Mouse (Mus musculus): Measurements from ENCODE around the gene Rnf151.
"Not testable (repeated sequence)": the region's sequence is repeated elsewhere in the genome, so short reads cannot be mapped to it uniquely, and the experiment has no call there.

The Rnf151 gene

DNA sequence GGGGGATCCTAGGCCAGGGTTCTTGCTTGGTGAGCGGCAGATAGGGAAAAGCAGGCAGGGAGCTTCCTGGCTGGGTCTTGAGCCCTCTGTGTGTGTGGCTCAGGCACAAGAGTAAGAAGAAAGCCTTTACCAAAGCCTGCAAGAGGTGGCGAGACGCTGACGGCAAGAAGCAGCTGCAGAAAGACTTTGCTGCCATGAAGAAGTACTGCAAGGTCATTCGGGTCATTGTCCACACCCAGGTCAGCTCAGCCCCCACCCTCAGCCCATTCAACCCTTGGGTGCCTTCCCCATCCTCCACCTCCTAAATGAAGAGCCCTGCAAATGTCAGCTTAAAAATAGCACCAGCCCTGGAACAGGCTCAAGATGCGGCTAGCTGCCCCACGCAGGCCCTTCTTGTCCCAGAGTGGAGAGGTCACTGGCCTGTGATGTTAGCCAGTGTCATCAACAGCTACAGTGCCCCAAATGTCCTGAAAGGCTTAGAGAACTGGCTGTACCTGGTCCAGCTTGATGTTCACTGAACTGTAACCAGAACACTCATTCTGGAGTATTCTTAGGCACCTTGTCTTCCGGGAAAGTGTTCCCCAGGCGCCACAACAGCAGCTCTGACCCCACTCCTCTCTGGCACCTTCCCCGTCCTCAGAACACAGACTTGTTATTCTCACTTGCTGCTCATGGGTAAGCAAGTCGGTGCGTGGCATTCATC, 14.5 kb upstream of the Rnf151 start:
- no peak for DNase-seq (ENCODE audit: low spot score)

DNA sequence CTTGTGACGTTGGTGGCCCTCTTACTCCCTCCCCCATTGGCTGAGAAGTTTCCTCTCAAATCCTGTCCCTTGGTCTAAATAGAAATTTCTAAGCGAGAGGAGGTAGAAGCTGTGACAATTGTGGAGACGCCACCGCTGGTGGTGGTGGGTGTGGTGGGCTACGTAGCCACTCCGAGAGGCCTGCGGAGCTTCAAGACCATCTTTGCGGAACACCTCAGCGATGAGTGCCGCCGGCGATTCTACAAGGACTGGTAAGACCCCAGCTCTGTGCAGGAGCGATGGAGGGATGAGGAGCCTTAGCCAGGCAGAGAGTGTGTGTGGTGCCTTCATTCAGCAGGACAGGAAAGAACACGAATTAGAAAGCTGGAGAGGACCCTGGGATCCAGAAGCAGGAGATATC, 12.9 kb upstream of the Rnf151 start:
- DNase-seq (ENCODE audit: low spot score): no peak

DNA sequence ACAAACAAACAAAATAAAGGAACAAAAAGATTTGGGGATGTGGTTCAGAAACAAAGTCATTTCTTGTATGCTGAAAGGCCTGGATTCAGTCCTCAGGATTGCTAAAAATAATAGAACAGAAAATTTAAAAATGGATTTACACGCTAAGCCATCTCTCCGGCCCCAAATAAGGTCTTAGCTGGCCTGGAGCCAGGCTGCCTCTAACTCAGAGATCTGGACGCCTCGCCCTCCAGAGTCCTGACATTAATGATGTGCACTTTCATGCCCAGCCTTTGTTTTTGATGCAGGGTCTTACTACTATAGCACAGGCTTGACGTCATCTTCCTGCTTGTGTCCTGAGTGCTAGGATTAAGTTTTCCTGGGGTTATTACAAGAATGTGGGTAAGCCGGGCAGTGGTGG, 11.2 kb upstream of the Rnf151 start:
- DNase-seq (ENCODE audit: low spot score): no peak

DNA sequence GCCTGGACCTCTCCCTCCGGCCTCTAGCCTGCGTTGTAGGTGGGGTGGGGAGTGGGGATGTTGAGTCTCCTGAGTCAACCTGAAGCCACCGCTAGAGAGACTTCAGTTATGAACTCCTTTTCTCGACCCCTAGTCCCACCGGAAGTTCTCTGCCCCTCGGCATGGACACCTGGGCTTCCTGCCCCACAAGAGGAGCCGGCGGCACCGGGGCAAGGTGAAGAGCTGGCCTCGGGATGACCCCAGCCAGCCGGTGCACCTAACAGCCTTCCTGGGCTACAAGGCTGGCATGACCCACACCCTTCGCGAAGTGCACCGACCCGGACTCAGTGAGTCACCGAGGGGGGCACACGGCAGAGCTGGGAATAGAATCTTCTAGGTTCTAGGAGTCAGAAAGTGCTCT, 10.3 kb upstream of the Rnf151 start:
- DNase-seq (ENCODE audit: low spot score): no peak

DNA sequence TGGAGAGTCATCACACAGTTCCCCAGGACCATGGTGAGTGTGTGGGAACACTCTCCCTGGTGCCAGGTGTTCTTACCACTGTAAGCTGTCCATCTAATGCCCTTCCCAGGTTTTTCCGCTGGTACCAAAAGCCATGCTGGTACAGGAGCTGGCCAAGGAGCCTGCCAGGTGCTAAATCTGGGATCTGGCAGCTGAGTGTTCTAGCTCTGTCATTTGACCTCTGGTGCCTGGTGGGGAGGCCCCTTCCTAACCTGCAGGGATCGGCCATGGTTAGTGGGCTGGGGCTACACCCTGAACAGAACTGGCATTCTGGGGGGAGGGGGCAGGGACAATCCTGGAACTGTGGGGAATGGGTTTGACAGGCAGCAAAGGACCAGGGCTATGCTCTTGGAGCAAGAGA, 9.8 kb upstream of the Rnf151 start, which contains the start of gene Rpl3l:
Gene Rpl3l (plus strand): TSS at position 203 of the 400 bp plus-strand sequence.
- no peak for DNase-seq (ENCODE audit: low spot score)

DNA sequence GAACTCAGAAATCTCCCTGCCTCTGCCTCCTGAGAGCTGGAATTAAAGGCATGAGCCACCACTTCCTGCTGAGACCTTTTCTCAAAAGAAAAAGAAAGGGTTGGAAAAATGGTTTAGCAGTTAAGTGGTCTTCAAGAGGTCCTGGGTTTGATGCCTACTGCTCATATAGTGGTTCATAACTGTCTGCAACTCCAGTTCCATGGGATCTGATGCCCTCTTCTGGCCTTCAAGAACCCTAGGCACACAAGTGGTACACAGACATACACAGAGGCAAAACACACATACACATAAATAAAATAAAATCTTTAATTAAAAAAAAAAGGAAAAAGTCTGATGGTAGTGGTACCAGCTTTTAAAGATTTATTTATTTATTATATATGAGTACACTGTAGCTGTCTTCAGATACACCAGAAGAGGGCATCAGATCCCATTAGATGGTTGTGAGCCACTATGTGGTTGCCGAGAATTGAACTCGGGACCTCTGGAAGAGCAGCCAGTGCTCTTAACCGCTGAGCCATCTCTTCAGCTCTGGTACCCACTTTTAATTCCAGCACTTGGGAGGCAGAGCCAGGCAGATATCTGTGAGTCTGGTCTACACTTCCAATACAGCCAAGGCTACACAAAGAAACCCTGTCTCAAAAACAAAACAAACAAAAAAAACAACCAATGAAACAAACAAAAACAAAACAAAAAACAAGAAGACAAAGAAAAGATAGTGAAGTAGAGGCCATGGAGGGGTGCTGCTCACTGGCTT, 8.0 kb upstream of the Rnf151 start:
- no peak for DNase-seq (ENCODE audit: low spot score)

DNA sequence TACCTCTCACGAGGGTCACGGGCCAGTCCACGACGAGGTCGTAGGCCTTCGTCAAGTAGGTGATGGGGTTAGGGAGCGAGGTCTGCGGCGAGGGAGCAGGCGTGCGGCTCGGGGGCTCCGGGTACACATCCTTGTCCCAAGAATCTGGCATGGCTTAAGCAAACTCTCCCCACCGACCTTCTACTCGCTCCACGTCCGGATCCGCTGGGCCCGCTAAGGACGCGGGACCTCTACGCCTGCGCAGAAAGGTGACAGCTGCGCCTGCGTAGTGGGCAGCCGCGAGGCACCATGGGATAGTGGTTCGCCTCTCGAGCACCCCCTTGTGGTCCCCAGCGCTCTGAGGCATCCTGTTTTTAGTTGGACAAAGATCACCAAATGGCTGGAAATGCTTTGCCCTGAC, 6.3 kb upstream of the Rnf151 start, which contains the start of gene Ndufb10:
Gene Ndufb10 (minus strand): TSS at position 295 of the 400 bp plus-strand sequence.
- DNase-seq (ENCODE audit: low spot score): peak; percentile 97

DNA sequence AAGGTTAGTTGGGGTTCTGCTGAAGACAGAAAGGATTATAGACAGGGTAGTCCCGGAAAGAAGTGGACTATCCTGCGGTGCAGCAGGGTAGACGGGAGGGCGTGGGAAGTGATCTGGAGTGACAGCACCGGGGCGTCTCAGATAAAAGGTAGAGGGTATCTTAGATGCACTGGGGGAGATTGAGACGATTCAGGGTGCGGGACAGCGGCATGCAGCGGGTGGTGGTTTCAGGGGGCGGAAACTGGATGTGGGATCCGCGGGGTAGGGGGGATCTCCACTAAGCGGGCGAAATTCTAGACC, 6.0 kb upstream of the Rnf151 start:
- DNase-seq (ENCODE audit: low spot score): no peak

DNA sequence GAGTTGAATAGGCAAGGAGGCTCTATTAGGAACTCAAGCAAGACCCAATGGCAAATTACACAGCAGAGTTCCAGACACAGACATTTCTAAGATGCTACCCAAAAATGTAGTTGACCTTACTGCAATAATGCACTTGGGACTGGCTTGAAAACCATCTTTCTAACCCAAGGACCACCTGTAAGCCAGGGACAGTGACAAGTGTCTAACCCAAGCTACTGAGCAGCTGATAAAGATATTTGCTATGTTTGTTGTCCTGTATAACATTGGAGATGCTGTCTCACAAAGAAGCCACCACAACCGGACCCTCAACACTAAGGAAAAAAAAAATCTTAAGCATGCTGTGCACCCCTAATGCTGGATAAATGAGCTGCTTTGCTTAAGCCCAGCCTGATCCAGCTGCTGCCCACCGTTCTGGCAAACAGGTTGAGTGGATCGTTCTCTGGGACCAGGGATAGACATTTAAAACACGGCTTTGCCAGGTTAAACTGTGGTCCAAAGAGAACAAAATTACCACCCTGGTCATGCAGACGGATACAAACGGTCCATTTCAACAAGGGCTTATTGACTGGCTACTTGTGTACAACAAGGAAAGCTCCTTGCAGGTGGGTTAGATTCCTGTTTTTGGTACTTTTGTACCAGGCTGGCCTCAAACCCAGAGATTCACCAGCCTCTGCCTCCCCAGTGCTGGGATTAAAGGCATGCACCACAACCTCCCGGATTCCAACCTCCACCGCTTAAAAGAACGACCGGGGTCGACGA, 5.4 kb upstream of the Rnf151 start:
- no peak for DNase-seq (ENCODE audit: low spot score)

DNA sequence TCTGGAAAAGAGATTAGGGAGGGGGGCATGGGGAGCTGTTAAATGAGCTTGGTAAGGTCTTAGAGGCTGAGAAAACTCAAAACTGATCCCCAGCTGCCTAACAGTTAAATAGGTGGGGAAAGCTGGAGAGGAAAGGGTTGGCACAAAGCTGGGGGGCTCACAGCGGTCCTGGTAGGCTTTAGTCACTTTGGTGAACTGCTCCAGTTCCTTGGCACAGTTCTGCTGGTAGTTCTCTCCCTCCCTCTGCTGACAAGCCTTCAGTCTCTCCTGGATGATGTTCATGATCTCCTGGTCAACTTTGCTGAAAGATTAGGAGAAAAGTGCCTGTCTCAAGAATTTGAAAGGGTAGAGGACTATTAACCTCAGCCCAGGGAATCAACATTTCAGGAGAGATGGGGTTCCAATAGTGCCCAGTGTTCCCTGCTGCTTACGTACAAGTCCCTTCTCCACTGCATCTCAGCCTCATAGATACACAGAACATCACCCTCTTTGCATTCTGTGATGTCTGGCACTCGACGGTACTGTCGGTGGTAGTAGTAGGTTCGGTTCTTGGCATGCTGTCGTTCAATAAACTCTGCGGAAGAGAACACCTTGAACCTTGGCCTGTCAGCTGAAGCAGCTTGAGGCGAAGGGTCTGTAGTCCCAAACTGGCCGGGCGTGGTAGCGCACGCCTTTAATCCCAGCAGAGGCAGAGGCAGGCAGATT, 4.5 kb upstream of the Rnf151 start:
- no peak for DNase-seq (ENCODE audit: low spot score)

DNA sequence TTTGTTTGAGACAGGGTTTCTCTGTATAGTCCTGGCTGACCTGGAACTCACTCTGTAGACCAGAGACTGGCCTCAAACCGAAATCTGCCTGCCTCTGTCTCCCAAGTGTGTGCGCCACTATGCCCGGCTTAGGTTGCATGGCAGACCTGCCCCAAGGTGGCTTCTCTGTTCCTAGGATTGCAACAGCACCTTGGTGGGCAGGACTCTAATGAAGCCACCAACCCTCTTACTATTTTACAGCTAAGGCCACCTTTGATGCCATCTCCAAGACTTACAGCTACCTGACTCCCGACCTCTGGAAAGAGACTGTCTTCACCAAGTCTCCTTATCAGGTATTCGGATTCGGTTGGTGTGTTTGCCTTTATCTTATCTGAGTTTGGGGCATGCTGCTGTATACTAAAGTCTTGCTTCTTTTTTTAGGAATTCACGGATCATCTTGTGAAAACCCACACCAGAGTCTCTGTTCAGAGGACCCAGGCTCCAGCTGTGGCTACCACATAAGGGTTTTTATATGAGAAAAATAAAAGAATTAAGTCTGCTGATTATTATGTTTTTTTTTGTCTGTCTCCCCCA, 3.6 kb upstream of the Rnf151 start:
- not testable (repeated sequence) for DNase-seq (ENCODE audit: low spot score)

DNA sequence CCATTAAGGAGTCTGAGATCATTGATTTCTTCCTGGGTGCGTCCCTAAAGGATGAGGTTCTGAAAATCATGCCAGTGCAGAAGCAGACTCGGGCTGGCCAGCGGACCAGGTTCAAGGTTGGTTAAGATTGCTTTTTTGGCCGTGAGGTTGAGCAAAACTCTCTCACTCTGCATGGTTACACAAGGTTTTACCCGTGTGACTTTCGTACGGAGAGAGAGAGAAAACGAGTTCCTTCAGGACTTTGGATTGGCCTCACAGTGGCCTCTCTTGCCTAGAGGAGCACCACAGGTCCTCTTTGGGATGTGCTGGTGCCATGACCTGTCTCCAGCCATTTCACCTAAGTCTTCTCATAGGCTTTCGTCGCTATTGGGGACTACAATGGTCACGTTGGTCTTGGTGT, 2.8 kb upstream of the Rnf151 start:
- DNase-seq (ENCODE audit: low spot score): not testable (repeated sequence)

DNA sequence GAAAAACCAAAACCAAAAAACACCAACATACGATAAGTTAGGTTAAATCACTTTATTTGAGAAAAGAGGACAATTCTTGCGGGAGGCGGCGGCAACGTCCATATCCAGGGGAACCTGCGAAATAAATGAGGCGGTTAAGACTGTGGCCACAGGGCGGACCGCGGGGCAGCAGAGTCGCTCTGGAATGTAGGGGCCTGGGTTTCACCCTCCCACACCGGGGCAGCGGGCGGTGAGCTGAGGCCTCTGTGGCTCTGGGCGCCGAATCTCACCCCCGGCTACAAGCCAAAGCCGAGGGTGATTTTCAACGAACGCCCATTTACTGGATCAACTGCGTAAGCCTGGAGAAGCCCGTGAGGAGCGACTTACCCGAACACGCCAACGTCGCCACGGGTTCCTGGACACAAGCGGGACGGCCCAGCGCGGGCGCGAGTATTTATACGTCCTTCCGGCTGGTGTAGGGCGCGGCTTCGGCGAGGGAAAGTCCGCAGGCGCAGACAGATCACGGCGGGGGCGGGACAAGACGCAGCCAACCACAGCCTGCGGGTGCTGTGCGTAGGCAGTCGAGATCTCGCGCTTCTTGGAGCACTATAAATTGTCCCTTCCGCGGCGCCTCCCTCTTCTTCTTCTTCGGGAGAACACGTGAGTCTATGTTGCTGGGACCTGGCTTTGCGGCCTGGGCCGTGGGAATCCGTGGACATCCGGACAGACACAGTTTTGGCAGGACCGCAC, 1.8 kb upstream of the Rnf151 start:
- DNase-seq (ENCODE audit: low spot score): peak; percentile 92

DNA sequence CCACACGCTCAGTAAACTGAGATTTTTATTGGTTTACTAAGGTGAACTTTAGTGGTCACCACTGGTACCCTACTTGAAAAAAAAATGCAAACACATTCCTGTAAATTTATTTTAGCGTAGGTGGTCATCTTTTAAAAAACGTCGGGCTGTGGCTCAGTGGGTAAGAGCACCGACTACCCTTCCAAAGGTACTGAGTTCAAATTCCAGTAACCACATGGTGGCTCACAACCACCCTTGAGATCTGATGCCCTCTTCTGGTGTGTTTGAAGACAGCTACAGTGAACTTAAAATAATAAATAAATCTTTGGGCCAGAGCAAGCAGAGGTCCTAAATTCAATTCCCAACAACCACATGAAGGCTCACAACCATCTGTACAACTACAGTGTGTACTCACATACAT, 1.1 kb upstream of the Rnf151 start:
- DNase-seq (ENCODE audit: low spot score): not testable (repeated sequence)

DNA sequence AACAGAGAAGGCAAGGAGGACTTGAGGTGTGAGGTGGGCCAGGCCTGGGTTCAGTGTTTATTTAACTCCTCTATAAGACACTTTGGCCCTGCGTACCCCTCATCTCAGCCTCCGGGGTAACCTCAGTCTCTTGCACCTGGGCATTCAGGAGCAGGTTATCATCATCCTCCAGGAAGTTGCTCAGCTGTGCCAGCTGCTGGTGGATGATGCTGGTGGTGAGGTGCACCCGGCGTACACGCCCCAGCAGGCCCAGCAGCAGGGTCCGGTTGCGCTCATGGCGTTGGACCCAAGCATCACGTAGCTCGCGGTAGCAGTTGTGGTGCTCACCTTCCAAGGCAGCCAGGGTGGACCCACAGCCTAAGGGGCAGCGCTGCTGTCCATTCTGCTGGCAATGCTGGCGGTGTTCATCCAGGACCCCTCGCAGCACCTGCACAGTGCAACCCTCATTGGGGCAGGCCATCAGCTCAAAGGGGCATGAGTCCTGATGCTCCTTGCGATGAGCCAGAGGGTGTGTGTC, 1.6 kb downstream of the Rnf151 start:
- DNase-seq (ENCODE audit: low spot score): no peak

DNA sequence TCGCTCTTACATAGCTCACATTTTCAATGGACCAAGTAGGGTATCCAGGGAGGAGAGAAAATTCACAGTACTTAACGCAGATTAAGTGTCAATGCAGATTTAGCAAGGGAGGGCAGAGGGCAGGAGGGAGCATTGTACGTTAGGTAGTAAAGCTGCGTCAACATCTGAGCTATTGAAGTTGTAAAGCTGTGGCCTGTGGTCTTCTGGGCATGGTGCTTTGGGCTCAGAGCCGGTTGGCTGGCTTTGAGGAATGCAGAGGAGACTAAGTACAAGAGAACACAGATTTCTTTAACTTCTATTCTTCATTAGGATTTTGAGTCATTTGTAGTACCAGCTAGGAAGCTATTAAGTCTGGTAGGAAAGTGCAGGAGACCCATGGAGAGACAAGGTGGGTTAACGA, 2.3 kb downstream of the Rnf151 start:
- no peak for DNase-seq (ENCODE audit: low spot score)

DNA sequence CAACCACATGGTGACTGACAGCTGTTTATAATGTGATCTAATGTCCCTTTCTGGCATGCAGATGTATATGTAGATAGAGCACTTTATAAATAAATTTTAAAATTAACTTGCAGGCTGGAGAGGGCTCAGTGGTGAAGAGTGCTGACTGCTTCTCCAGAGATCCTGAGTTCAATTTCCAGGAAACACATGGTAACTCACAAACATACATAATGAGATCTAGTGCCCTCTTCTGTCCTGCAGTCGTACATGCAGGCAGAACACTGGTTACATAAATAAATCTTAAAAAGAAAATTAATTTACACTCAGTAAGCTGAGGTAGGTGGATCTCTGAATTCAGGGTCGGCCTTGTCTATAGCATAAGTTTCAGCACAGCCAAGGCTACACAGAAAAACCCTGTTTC, 9.2 kb downstream of the Rnf151 start:
- DNase-seq (ENCODE audit: low spot score): no peak

DNA sequence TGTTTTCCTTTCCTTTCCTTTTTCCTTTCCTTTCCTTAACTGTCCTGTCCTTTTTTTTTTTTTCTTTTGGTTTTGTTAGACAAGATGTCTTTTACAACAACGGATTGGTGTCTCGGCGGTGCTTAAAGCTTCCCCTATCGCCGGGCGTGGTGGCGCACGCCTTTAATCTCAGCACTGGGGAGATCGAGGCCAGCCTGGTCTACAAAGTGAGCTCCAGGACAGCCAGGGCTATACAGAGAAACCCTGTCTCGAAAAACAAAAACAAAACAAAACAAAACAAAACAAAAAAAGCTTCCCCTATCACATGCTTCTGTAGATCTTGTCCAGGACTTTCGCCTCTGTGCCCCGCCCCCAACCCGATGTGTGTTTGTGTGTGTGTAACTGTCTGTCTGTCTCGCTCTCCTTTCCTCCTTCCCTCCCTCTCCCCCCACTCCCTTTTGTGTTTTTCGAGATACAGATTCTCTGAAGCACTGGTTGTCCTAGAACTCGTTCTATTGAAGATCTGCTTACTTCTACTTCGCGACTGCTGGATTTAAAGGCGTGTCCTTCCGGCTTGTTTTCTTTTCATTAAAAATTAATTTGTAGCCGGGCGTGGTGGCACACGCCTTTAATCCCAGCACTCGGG, 9.9 kb downstream of the Rnf151 start:
- no peak for DNase-seq (ENCODE audit: low spot score)

DNA sequence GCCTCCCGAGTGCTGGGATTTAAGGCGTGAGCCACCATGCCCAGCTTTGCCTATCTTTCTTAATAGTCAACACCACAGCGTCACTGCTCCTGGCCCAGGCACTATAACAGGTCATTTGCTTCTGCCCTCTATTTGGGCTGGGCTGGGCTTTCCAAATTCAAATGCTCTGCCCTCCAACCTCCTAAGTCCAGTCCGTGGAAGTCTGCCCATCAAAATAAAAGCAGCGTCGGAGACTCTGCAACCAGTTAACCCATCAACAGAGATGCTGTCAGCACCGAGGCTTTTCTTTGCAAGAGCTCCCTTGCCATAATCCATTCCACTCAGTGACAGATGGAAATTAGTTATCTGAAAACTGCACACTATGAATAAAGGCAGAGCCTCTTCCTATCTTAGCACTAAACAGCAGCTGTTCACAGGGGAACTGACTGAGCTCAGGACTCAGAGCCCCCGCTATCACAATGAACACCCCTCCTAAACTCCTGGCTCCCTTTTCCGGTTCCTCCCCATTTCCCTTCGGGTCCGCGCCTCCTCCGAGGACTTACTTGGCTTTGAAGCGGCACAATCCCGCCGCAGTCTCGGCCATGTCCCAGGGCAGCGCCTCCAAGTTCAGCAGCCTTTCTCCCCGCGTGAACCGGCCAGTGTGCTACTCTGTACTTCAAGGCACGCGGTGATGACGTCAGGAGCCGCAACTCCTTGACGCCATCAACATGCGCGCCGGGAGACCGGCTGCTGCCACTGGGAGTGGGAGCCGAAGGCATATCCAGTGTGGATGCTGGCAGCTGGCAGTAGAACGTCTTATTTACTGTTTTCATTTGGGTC, 10.7 kb downstream of the Rnf151 start, which contains the start of gene Tbl3:
Gene Tbl3 (minus strand): TSS at position 679 of the 819 bp plus-strand sequence.
- DNase-seq (ENCODE audit: low spot score): peak; percentile 89

DNA sequence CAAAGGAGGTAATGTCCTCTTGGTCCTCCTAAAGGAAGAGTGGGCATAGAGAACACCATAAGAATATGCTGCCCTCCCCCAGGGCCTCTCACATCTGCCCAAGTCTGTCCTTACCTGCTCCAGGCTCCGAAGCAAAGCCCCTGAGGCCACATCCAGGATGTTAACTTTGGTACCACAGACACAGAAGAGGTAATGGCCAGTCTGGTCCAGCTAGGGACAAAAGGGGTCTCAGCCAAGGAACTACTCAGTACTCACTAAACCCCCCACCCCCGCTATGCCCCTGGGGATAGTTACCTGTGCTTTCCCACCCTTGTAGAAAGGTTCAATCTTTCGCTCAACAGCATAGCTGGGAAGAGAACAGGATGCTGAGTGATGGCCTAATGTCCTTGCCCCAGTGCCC, 12.0 kb downstream of the Rnf151 start:
- no peak for DNase-seq (ENCODE audit: low spot score)
